Mouse (Mus musculus) c-Kit-negative CD71-positive TER-119-positive erythroid progenitor cells, embryonic 14.5 days (primary cell): Measurements from ENCODE around the gene Aldh16a1.

ENCODE experiments used
- DNase-seq: peaks from one replicate; pipeline ENCODE4 v3.0.0-alpha.2; 2013; ENCODE audit warnings: low read depth, low spot score

Aldh16a1 gene

GRCm38 (mm10) chr7:45091001-45091990 lies 63.1 kb downstream of the Aldh16a1 start:
- no peak for DNase-seq
